9 mouse cellular contexts compared by ENCODE assay signal in genomic region chr11:68897120-68897519, GRCm38 (mm10). TPM values are rescaled to one million over a fixed set of nuclear protein-coding genes. Genes with fewer than 3 reads are reported as not detected.
DNase-seq lines count a peak whose midpoint lies in the region; ATAC-seq and TF ChIP-seq lines count a peak whose summit lies in the region.
"Had no signal": no experiment of that assay in that cellular context is flagged by ENCODE, and none has a peak within 500 bp of the region (broad histone marks: within the 10 kb centered on the region; RNA-seq: fewer than 3 reads in every experiment).

No protein-coding gene starts in this region.

- WGBS in forebrain, postnatal 0 days = 41% methylated on average over 4 of the region's 4 CpGs
- WGBS in forebrain, embryonic 13.5 days = 45% methylated on average over 4 of the region's 4 CpGs
- 61% methylated on average over 4 of the region's 4 CpGs for WGBS in liver, embryonic 14.5 days (ENCODE audit: insufficient replicate concordance)

- no peak overlapping the region for H3K4me2 ChIP-seq in forebrain, postnatal 0 days (ENCODE audit: low read depth)
- no peak overlapping the region for H3K4me2 ChIP-seq in forebrain, embryonic 13.5 days
- no peak overlapping the region for H3K4me2 ChIP-seq in liver, embryonic 14.5 days (ENCODE audit: low read depth)

- no peak overlapping the region for H3K27ac ChIP-seq in forebrain, postnatal 0 days (ENCODE audit: low read depth, low read length)
- H3K27ac ChIP-seq in forebrain, embryonic 13.5 days = no peak overlapping the region
- H3K27ac ChIP-seq in liver, embryonic 14.5 days = peak overlapping the region; percentile 79

- peak; percentile 76 for TF ChIP-seq CTCF in forebrain, postnatal 0 days (IDR thresholded peaks at IDR 0.05; ENCODE audit: low read depth)
- peak; percentile 91 for TF ChIP-seq CTCF in liver, embryonic 14.5 days (IDR thresholded peaks at IDR 0.05; ENCODE audit: low read depth)

- no peaks in the 10 kb centered on the region for H3K36me3 ChIP-seq in forebrain, postnatal 0 days (ENCODE audit: insufficient read depth)
- no peaks in the 10 kb centered on the region for H3K36me3 ChIP-seq in forebrain, embryonic 13.5 days (ENCODE audit: poor library complexity, severe bottlenecking)
- H3K36me3 ChIP-seq in liver, embryonic 14.5 days (replicated peaks; ENCODE audit: control insufficient read depth, insufficient read depth, low read depth) = no peaks in the 10 kb centered on the region

- no peaks in the 10 kb centered on the region for H3K9me3 ChIP-seq in forebrain, postnatal 0 days (ENCODE audit: low read length)
- H3K9me3 ChIP-seq in forebrain, embryonic 13.5 days (replicated peaks) = no peaks in the 10 kb centered on the region
- no peaks in the 10 kb centered on the region for H3K9me3 ChIP-seq in liver, embryonic 14.5 days (ENCODE audit: control insufficient read depth, low read length)

- peak; percentile 35 for DNase-seq in forebrain, postnatal 0 days
- peak; percentile 64 to 70 for DNase-seq in B cell, adult 2 months
- peak; percentile 41 for DNase-seq in c-Kit-negative CD71-positive TER-119-positive erythroid progenitor cells, embryonic 14.5 days (ENCODE audit: low read depth, low spot score)
- no peak for DNase-seq in liver, embryonic 14.5 days (ENCODE audit: low read depth in 3 of 3, low spot score in 3 of 3)
- peak; percentile 12 to 33 for DNase-seq in thymus, adult 18-20 months
- no peak for DNase-seq in right cerebral cortex, adult 2 months (ENCODE audit: low spot score in 2 of 2)
- no peak for DNase-seq in urinary bladder, postnatal 25 days (ENCODE audit: low spot score)

- H3K27me3 ChIP-seq in forebrain, postnatal 0 days (ENCODE audit: insufficient read depth, low read length) = no peaks in the 10 kb centered on the region
- H3K27me3 ChIP-seq in forebrain, embryonic 13.5 days = 0 out of 2 replicates have a peak, but pooled peaks cover 4% of the 10 kb centered on the region
- no peaks in the 10 kb centered on the region for H3K27me3 ChIP-seq in liver, embryonic 14.5 days (ENCODE audit: control insufficient read depth, insufficient read depth, low read length)

- ATAC-seq in forebrain, postnatal 0 days = no peak
- no peak for ATAC-seq in forebrain, embryonic 13.5 days
- no peak for ATAC-seq in liver, embryonic 14.5 days (ENCODE audit: insufficient read depth)

- H3K9ac ChIP-seq in forebrain, postnatal 0 days = no peak overlapping the region
- no peak overlapping the region for H3K9ac ChIP-seq in forebrain, embryonic 13.5 days
- no peak overlapping the region for H3K9ac ChIP-seq in liver, embryonic 14.5 days (replicated peaks)

- TF ChIP-seq EP300 in liver, embryonic 14.5 days (IDR thresholded peaks at IDR 0.05; ENCODE audit: low read depth) = no peak

- no peak overlapping the region for H3K4me3 ChIP-seq in forebrain, postnatal 0 days (ENCODE audit: low read depth, low read length)
- no peak overlapping the region for H3K4me3 ChIP-seq in forebrain, embryonic 13.5 days
- no peak overlapping the region for H3K4me3 ChIP-seq in liver, embryonic 14.5 days (ENCODE audit: insufficient read depth in 1 of 2, low read depth in 2 of 2, low read length in 2 of 2)

- no peaks in the 10 kb centered on the region for H3K4me1 ChIP-seq in forebrain, postnatal 0 days (ENCODE audit: insufficient read depth)
- no peaks in the 10 kb centered on the region for H3K4me1 ChIP-seq in forebrain, embryonic 13.5 days
- H3K4me1 ChIP-seq in liver, embryonic 14.5 days (replicated peaks; ENCODE audit: control insufficient read depth in 2 of 2, insufficient read depth in 2 of 2, low read length in 1 of 2) = peaks cover 32 to 45% of the 10 kb centered on the region in 2 experiments

RNA-seq across cellular contexts. Expression of gene Rpl26, which starts 4.3 kb away (rescaled TPM):
- total RNA-seq in forebrain, postnatal 0 days (2014; rRNA removed) = 1,229 and 1,850 TPM in 2 replicates
- polyA plus RNA-seq in forebrain, postnatal 0 days (2015; fragmentation: Nextera tagmentation; extraction: Ambion mirVana) = 585 and 820 TPM in 2 replicates
- polyA plus RNA-seq in forebrain, embryonic 13.5 days (2015; fragmentation: Nextera tagmentation; extraction: Ambion mirVana) = 787 and 887 TPM in 2 replicates
- 1,827 and 1,859 TPM in 2 replicates for polyA plus RNA-seq in liver, embryonic 14.5 days (2012; rRNA removed)
- 829 and 850 TPM in 2 replicates for polyA plus RNA-seq in liver, embryonic 14.5 days (2014; fragmentation: Nextera tagmentation; extraction: Ambion mirVana)

RNA-seq across cellular contexts. Expression of gene Rnf222, which starts 8.8 kb away (rescaled TPM):
- total RNA-seq in forebrain, postnatal 0 days (2014; rRNA removed) = 0.24 TPM in 1 of 2 replicates, not detected in the other
- polyA plus RNA-seq in forebrain, postnatal 0 days (2015; fragmentation: Nextera tagmentation; extraction: Ambion mirVana) = not detected in 2 replicates
- polyA plus RNA-seq in forebrain, embryonic 13.5 days (2015; fragmentation: Nextera tagmentation; extraction: Ambion mirVana) = 0.08 TPM in 1 of 2 replicates, not detected in the other
- 0.08 and 0.09 TPM in 2 replicates for polyA plus RNA-seq in liver, embryonic 14.5 days (2012; rRNA removed)
- 0.10 TPM in 1 of 2 replicates, not detected in the other for polyA plus RNA-seq in liver, embryonic 14.5 days (2014; fragmentation: Nextera tagmentation; extraction: Ambion mirVana)
- total RNA-seq: left cerebral cortex, postnatal 14 days had no signal

RNA-seq across cellular contexts. Expression of gene Ndel1, which starts 25.5 kb away (rescaled TPM):
- 87.7 and 91.7 TPM in 2 replicates for total RNA-seq in forebrain, postnatal 0 days (2014; rRNA removed)
- polyA plus RNA-seq in forebrain, postnatal 0 days (2015; fragmentation: Nextera tagmentation; extraction: Ambion mirVana) = 111 and 113 TPM in 2 replicates
- polyA plus RNA-seq in forebrain, embryonic 13.5 days (2015; fragmentation: Nextera tagmentation; extraction: Ambion mirVana) = 67.7 and 70.8 TPM in 2 replicates
- 20.2 and 21.1 TPM in 2 replicates for polyA plus RNA-seq in liver, embryonic 14.5 days (2012; rRNA removed)
- 28.1 and 30.8 TPM in 2 replicates for polyA plus RNA-seq in liver, embryonic 14.5 days (2014; fragmentation: Nextera tagmentation; extraction: Ambion mirVana)

RNA-seq across cellular contexts. Expression of gene Odf4, which starts 29.8 kb away (rescaled TPM):
- total RNA-seq in forebrain, postnatal 0 days (2014; rRNA removed) = 0.77 and 2.0 TPM in 2 replicates
- polyA plus RNA-seq in forebrain, postnatal 0 days (2015; fragmentation: Nextera tagmentation; extraction: Ambion mirVana) = 0.42 TPM in 1 of 2 replicates, not detected in the other
- polyA plus RNA-seq in forebrain, embryonic 13.5 days (2015; fragmentation: Nextera tagmentation; extraction: Ambion mirVana) = 0.23 TPM in 1 of 2 replicates, not detected in the other
- not detected in 2 replicates for polyA plus RNA-seq in liver, embryonic 14.5 days (2012; rRNA removed)
- polyA plus RNA-seq in liver, embryonic 14.5 days (2014; fragmentation: Nextera tagmentation; extraction: Ambion mirVana) = not detected in 2 replicates

Comparison
In these comparisons a context has a peak if more than half of its experiments do, and no peak if none do; other contexts are left out.
1. DNase-seq: peak in forebrain, postnatal 0 days (single experiment), B cell, adult 2 months (2 of 2), c-Kit-negative CD71-positive TER-119-positive erythroid progenitor cells, embryonic 14.5 days (single experiment) and thymus, adult 18-20 months (2 of 2); none in liver, embryonic 14.5 days (0 of 3), right cerebral cortex, adult 2 months (0 of 2) and urinary bladder, postnatal 25 days (single experiment).